Mouse (Mus musculus) G1E (cell line): Measurements from ENCODE around the gene Gm17428. TPM values are rescaled to one million over a fixed set of nuclear protein-coding genes. Genes with fewer than 3 reads are reported as not detected.
"Not testable (repeated sequence)": the region's sequence is repeated elsewhere in the genome, so short reads cannot be mapped to it uniquely, and the experiment has no call there.

ENCODE experiments used
- ATAC-seq: 2 replicates; pipeline ENCODE4 v1.8.0; 2016; ENCODE audit warnings: mild to moderate bottlenecking; ENCODE audit not compliant: insufficient number of reproducible peaks, poor library complexity, low FRiP score, severe bottlenecking; ENCODE audit errors: extremely low read depth
- DNase-seq: peaks from one replicate; pipeline ENCODE4 v3.0.0; 2012; ENCODE audit warnings: low spot score
- H3K27me3 ChIP-seq: 2 replicates; pipeline ENCODE4 v1.6.1; 2012; ENCODE audit warnings: mild to moderate bottlenecking, low read length, inconsistent platforms; ENCODE audit not compliant: insufficient read depth
- H3K36me3 ChIP-seq: replicated peaks from 2 replicates; pipeline ENCODE3; 2012; ENCODE audit warnings: mild to moderate bottlenecking, inconsistent platforms
- H3K4me1 ChIP-seq: 2 replicates; pipeline ENCODE4 v1.6.1; 2012; ENCODE audit warnings: low read depth, low read length, inconsistent platforms, mixed read lengths; ENCODE audit not compliant: insufficient read depth
- H3K4me3 ChIP-seq: 2 replicates; pipeline ENCODE4 v1.5.1; 2012; ENCODE audit warnings: low read depth, mild to moderate bottlenecking, inconsistent platforms, low read length, moderate library complexity, mixed read lengths
- H3K9me3 ChIP-seq: replicated peaks from 2 replicates; pipeline ENCODE4 v1.6.1; 2012; ENCODE audit warnings: inconsistent platforms
- CTCF ChIP-seq: IDR thresholded peaks from 2 replicates; pipeline ENCODE4 v1.5.1; 2012; ENCODE audit warnings: low read depth, low read length, inconsistent platforms, mixed read lengths
- GATA1 ChIP-seq: IDR thresholded peaks from 2 replicates; pipeline ENCODE4 v1.6.1; 2012; ENCODE audit warnings: borderline replicate concordance, low read length, inconsistent platforms, mixed read lengths
- GATA2 ChIP-seq: IDR thresholded peaks from 2 replicates; pipeline ENCODE4 v1.6.1; 2012; ENCODE audit warnings: low read depth, low read length, inconsistent platforms, borderline replicate concordance
- POLR2AphosphoS5 ChIP-seq: IDR thresholded peaks from 2 replicates; pipeline ENCODE4 v1.6.1; 2012; ENCODE audit warnings: low read depth, low read length, inconsistent platforms; ENCODE audit not compliant: insufficient replicate concordance
- TAL1 ChIP-seq: conservative IDR thresholded peaks from 2 replicates; pipeline ENCODE4 v1.6.1; 2012; ENCODE audit warnings: low read depth, low read length, inconsistent platforms, mixed read lengths
- polyA plus RNA-seq: library from polyadenylated mRNA; stranded (reverse); fragments of >175 nt; gene quantifications from 2 replicates; pipeline ENCODE4 v1.2.3, GENCODE M21; 2012
- total RNA-seq, 2 experiments: library from RNA; stranded (forward) in 1 of 2; stranded (reverse) in 1 of 2; fragments of 200-1000 nt in 1 of 2; fragments of >200 nt in 1 of 2; fragmentation: Nextera tagmentation in 1 of 2; gene quantifications; 2 replicates each; pipeline ENCODE4 v1.2.3; 2014 to 2017

The Gm17428 gene
- total and polyA plus RNA-seq, 3 experiments = not detected

GRCm38 (mm10) chr14:54974068-54974791 lies 2.5 kb upstream of the Gm17428 start:
- H3K27me3 ChIP-seq = peaks cover 45% of the 10 kb centered on the region
- no peaks in the 10 kb centered on the region for H3K4me1 ChIP-seq
- no peak for TF ChIP-seq POLR2AphosphoS5
- TF ChIP-seq GATA2 = no peak
- TF ChIP-seq CTCF = no peak
- TF ChIP-seq GATA1 = no peak
- TF ChIP-seq TAL1 = no peak
- no peaks in the 10 kb centered on the region for H3K36me3 ChIP-seq
- H3K9me3 ChIP-seq = no peaks in the 10 kb centered on the region
- ATAC-seq (no peak), DNase-seq (no peak)
- no peak overlapping the region for H3K4me3 ChIP-seq

- no peak for TF ChIP-seq GATA2
- no peak for TF ChIP-seq POLR2AphosphoS5
- no peak for TF ChIP-seq CTCF
- no peak for TF ChIP-seq GATA1
- no peak for TF ChIP-seq TAL1
- H3K27me3 ChIP-seq = peaks cover 32% of the 10 kb centered on the region
- DNase-seq (no peak), ATAC-seq (no peak)
- no peaks in the 10 kb centered on the region for H3K36me3 ChIP-seq
- H3K9me3 ChIP-seq = no peaks in the 10 kb centered on the region
- H3K4me3 ChIP-seq = no peak overlapping the region
- no peaks in the 10 kb centered on the region for H3K4me1 ChIP-seq
These were observed 1.9 kb downstream of the Gm17428 start for GRCm38 (mm10) chr14:54978664-54979063.

GRCm38 (mm10) chr14:54981934-54982333 lies 5.2 kb downstream of the Gm17428 start:
- TF ChIP-seq CTCF (no peak), GATA2 (no peak), GATA1 (no peak), POLR2AphosphoS5 (no peak), TAL1 (no peak)
- no peak for ATAC-seq
- H3K9me3 ChIP-seq = no peaks in the 10 kb centered on the region
- H3K4me1 ChIP-seq = no peaks in the 10 kb centered on the region
- no peaks in the 10 kb centered on the region for H3K36me3 ChIP-seq
- peaks cover 22% of the 10 kb centered on the region for H3K27me3 ChIP-seq
- DNase-seq = no peak
- H3K4me3 ChIP-seq = no peak overlapping the region

- not testable (repeated sequence) for H3K4me1 ChIP-seq, H3K9me3 ChIP-seq, DNase-seq, H3K36me3 ChIP-seq, ATAC-seq, H3K4me3 ChIP-seq
- peaks cover 24% of the 10 kb centered on the region; the same call in 1 of the 2 replicates for H3K27me3 ChIP-seq
These were observed 11.7 kb downstream of the Gm17428 start for GRCm38 (mm10) chr14:54988350-54988874.

GRCm38 (mm10) chr14:54988882-54989281 lies 12.1 kb downstream of the Gm17428 start:
- Histone ChIP-seq H3K27me3 (peaks cover 28% of the 10 kb centered on the region; the same call in 1 of the 2 replicates), H3K36me3 (no peaks in the 10 kb centered on the region), H3K9me3 (no peaks in the 10 kb centered on the region), H3K4me3 (no peak overlapping the region), H3K4me1 (no peaks in the 10 kb centered on the region)
- ATAC-seq (no peak), DNase-seq (no peak)
- no peak for TF ChIP-seq GATA2
- no peak for TF ChIP-seq CTCF
- no peak for TF ChIP-seq GATA1
- TF ChIP-seq TAL1 = no peak
- TF ChIP-seq POLR2AphosphoS5 = no peak

GRCm38 (mm10) chr14:54989886-54990441 lies 13.2 kb downstream of the Gm17428 start:
- no peaks in the 10 kb centered on the region for H3K4me1 ChIP-seq
- H3K36me3 ChIP-seq = no peaks in the 10 kb centered on the region
- peaks cover 30% of the 10 kb centered on the region; the same call in 1 of the 2 replicates for H3K27me3 ChIP-seq
- no peak for TF ChIP-seq CTCF
- no peak for TF ChIP-seq GATA1
- no peak for TF ChIP-seq GATA2
- no peak for TF ChIP-seq TAL1
- no peak for TF ChIP-seq POLR2AphosphoS5
- no peak overlapping the region for H3K4me3 ChIP-seq
- no peak for ATAC-seq
- no peak for DNase-seq
- H3K9me3 ChIP-seq = no peaks in the 10 kb centered on the region
